Mouse (Mus musculus): ENCODE measurements around the gene Tmod4. TPM values are rescaled to one million over a fixed set of nuclear protein-coding genes. Genes with fewer than 3 reads are reported as not detected.
A peak's percentile ranks its signal among the peaks of the same experiment; 100 is the strongest.

Gene Tmod4
- polyA plus RNA-seq, 1 experiment from 2014 or later, result 1.6 TPM

GRCm38 (mm10) chr3:95140289-95140595 lies 16.0 kb downstream of the Tmod4 start:
- 64% methylated on average over 18 of the region's 18 CpGs for whole genome bisulfite sequencing
- H3K4me3 ChIP-seq, result no peak overlapping the region

GRCm38 (mm10) chr3:95140795-95141194 lies 16.5 kb downstream of the Tmod4 start:
- no peak for ATAC-seq (ENCODE audit: low FRiP score, low read depth)
- Histone ChIP-seq H3K4me2 (replicated peaks) (no peak overlapping the region), H3K9ac (no peak overlapping the region), H3K4me1 (no peaks in the 10 kb centered on the region), H3K36me3 (peaks cover 12% of the 10 kb centered on the region), H3K27ac (no peak overlapping the region), H3K27me3 (replicated peaks) (no peaks in the 10 kb centered on the region), H3K4me3 (no peak overlapping the region), H3K9me3 (no peaks in the 10 kb centered on the region)
- 86% methylated on average over 6 of the region's 6 CpGs for WGBS

More at GRCm38 (mm10) chr3:95140289-95140595, 16.0 kb downstream of the Tmod4 start:
- Histone ChIP-seq H3K4me2 (replicated peaks) (no peak overlapping the region), H3K27ac (no peak overlapping the region), H3K27me3 (replicated peaks) (no peaks in the 10 kb centered on the region), H3K36me3 (peaks cover 12% of the 10 kb centered on the region), H3K9me3 (no peaks in the 10 kb centered on the region), H3K4me1 (peaks cover 3% of the 10 kb centered on the region; the same call in 1 of the 2 replicates), H3K9ac (no peak overlapping the region)
- ATAC-seq (ENCODE audit: low FRiP score, low read depth), result no peak

DNA sequence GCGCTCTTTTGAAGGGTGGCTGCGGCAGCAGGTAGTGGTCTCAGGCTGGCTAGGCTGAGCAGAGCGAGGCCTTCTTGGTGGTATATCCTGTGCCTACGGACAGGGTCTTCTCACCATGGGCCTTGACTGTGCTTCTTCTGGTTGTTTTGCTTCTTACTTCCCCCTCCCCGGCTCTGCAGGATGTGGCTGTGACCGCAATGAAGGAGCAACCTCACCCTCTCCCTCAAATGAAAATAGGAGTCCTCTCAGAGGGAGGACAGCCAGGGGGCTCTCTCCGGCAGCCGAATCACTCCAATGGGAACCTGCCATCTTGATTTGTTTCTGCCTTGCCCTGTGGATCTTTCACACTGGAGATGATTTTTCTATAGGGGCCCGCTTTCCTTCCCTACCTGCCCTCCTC lies 17.2 kb downstream of the Tmod4 start:
- no peak for ATAC-seq (ENCODE audit: low FRiP score, low read depth)
- Histone ChIP-seq H3K27me3 (replicated peaks) (no peaks in the 10 kb centered on the region), H3K4me3 (no peak overlapping the region), H3K36me3 (peaks cover 12% of the 10 kb centered on the region), H3K4me1 (no peaks in the 10 kb centered on the region), H3K9ac (no peak overlapping the region), H3K27ac (no peak overlapping the region), H3K4me2 (replicated peaks) (no peak overlapping the region), H3K9me3 (no peaks in the 10 kb centered on the region)
- WGBS, result 91% methylated on average over 9 of the region's 9 CpGs

DNA sequence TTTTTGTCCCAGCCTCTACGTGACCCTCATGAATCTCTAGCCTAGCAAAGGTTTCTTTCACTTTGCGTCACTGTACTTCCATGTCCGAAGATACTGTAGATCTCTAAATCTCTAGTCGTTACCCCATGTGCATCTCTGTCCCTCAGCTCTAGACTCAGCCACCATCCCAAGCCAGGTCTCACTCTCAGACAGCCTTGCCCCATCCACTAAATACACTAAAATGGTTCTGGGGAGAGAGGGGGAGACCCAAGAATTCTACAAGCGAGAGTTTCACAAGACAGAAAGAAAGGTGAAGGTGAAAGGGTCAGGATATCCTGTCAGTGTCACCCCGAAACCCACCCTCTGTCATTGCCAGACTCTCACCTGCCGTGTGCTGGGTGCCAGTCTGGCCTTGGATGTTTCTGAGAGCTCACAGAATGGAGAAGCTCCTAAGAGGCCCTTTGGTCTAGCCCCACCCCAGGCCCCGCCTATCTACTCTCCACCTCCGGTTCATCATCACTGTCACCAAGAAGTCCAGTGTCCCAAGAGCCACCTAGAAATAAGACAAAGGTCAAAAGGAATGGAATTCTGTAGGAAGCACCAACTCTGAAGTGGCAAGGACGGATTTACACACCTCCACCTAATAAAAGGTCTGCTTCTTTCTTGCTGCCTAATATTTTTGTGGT lies 17.8 kb downstream of the Tmod4 start, which contains the start of gene Tnfaip8l2:
Gene Tnfaip8l2 (minus strand): TSS at position 409 of the 665 bp plus-strand sequence.
- H3K4me3 ChIP-seq, result no peak within 1 kb of the TSS
- 0 out of 2 replicates have a peak, but pooled peaks have one; percentile 21 for ATAC-seq (ENCODE audit: low FRiP score, low read depth)

GRCm38 (mm10) chr3:95142617-95143011 lies 18.3 kb downstream of the Tmod4 start:
- peak; percentile 81; the same call in 1 of the 2 replicates for ATAC-seq (ENCODE audit: low FRiP score, low read depth)
- H3K4me1 ChIP-seq, result no peaks in the 10 kb centered on the region
- H3K36me3 ChIP-seq, result peaks cover 12% of the 10 kb centered on the region
- H3K27ac ChIP-seq, result no peak overlapping the region
- no peaks in the 10 kb centered on the region for H3K27me3 ChIP-seq (replicated peaks)
- no peak overlapping the region for H3K4me2 ChIP-seq (replicated peaks)
- no peak overlapping the region for H3K4me3 ChIP-seq
- 10% methylated on average over 5 of the region's 5 CpGs for WGBS
- H3K9ac ChIP-seq, result no peak overlapping the region
- no peaks in the 10 kb centered on the region for H3K9me3 ChIP-seq

More for the DNA sequence above, 17.8 kb downstream of the Tmod4 start, which contains the start of gene Tnfaip8l2:
- H3K27ac ChIP-seq, result no peak within 1 kb of the TSS
- H3K36me3 ChIP-seq, result peaks cover 12% of the 10 kb centered on the region
- H3K9me3 ChIP-seq, result no peaks in the 10 kb centered on the region
- no peak within 1 kb of the TSS for H3K9ac ChIP-seq
- no peak within 1 kb of the TSS for H3K4me2 ChIP-seq (replicated peaks)
- H3K27me3 ChIP-seq (replicated peaks), result no peaks in the 10 kb centered on the region
- 84% methylated on average over 10 of the region's 10 CpGs for WGBS
- H3K4me1 ChIP-seq, result no peaks in the 10 kb centered on the region

DNA sequence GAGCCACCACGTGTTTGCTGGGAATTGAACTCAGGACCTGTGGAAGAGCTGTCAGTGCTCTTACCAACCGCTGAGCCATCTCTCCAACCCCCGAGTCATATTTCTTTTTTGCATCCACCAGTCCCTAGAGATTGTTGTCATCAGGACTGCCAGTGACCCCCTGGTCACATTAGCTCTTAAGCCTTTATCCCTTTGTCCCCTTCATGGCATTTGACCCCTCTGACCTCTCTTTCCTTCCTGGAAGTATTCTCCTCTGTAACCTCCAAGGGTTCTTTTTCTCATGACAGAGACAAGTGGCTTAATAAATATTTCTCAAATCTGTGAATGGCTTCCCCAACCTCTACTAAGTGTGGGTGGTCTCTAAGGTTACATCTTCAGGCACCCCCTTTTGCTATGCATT lies 23.6 kb downstream of the Tmod4 start:
- Histone ChIP-seq H3K27ac (no peak overlapping the region), H3K4me1 (no peaks in the 10 kb centered on the region), H3K4me2 (replicated peaks) (no peak overlapping the region), H3K9me3 (no peaks in the 10 kb centered on the region), H3K27me3 (replicated peaks) (no peaks in the 10 kb centered on the region), H3K36me3 (no peaks in the 10 kb centered on the region), H3K9ac (no peak overlapping the region), H3K4me3 (no peak overlapping the region)
- ATAC-seq (ENCODE audit: low FRiP score, low read depth), result no peak
- 34% methylated on average over 3 of the region's 3 CpGs for WGBS

DNA sequence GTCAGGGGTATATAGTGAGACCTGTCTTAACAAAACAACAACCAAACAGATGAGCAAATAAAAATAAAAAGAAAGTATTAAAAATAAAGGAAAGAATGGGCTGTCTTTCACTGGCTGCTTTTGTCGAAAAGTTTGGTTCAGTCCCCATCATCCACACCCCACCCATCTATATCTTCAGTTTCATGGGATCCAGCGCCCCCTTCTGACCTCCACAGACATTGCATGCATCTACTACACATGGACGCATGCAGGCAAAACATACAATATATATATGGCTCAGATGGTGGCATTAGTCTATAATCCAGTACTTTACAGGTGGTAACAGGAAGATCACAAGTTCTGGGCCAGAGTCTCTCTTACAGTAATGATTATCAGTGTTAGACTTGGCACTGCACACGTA lies 29.6 kb downstream of the Tmod4 start:
- no peak overlapping the region for H3K4me3 ChIP-seq
- no peak overlapping the region for H3K27ac ChIP-seq
- WGBS, result 51% methylated on average over 4 of the region's 4 CpGs
- H3K9ac ChIP-seq, result no peak overlapping the region
- H3K36me3 ChIP-seq, result no peaks in the 10 kb centered on the region
- H3K4me1 ChIP-seq, result no peaks in the 10 kb centered on the region
- H3K4me2 ChIP-seq (replicated peaks), result no peak overlapping the region
- H3K27me3 ChIP-seq (replicated peaks), result no peaks in the 10 kb centered on the region
- ATAC-seq (ENCODE audit: low FRiP score, low read depth), result no peak
- H3K9me3 ChIP-seq, result no peaks in the 10 kb centered on the region

- Histone ChIP-seq H3K27me3 (replicated peaks) (no peaks in the 10 kb centered on the region), H3K4me1 (peaks cover 37% of the 10 kb centered on the region), H3K36me3 (peaks cover 8% of the 10 kb centered on the region), H3K9ac (peak overlapping the region; percentile 88; the same call in 1 of the 2 replicates), H3K9me3 (no peaks in the 10 kb centered on the region), H3K27ac (no peak overlapping the region), H3K4me2 (replicated peaks) (peak overlapping the region; percentile 77), H3K4me3 (peak overlapping the region; percentile 86)
- 10% methylated on average over 8 of the region's 8 CpGs for WGBS
- ATAC-seq (ENCODE audit: low FRiP score, low read depth), result no peak
Observed at GRCm38 (mm10) chr3:95159511-95159986, 35.3 kb downstream of the Tmod4 start.

DNA sequence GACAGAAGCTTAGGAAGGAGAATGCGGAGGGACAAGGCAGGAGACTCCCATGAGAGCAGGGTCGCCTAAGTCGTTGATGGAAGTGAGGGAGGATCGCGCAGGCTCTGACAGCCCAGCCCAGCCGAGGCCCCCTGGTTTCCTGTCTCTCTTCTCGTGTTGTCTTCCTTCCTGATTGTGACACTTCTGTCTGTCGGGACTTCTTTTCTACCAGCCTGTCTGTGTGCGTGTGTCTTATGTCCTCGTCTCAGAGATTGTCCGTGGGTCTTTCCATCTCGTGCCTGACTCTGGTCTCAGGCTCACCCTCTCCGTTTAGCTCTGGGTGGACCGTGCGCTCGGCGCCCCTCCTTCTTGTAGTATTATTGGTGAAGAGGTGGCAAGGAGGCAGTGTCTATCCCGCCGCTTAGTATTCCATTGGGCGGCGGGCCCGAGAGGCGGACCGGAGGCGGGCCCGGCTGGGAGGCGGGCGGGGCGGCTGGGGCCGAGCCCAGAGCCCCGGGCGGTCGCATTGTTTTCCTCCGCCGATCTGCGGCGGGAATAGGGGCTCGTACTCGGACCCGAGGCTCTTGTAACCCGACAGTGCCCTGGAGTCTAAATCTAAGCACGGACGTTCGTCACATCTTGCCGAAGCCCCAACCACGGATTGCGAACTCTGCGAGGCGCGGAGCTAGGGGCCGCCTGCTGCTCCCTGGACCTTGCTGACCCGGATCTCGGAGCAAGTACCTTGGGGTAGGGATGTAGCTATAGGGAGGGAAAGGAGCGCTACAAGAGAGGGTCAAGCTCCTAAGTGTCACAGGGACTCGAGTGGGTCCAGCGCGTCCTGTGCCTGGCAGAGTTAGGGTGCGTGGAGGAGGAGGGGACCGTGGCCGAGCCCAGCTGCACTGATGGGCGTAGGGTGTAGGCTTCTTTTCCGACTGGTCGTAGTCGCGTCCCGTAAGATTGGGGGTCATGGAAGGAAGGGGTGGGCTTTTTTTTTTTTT lies 36.0 kb downstream of the Tmod4 start, which contains the start of gene Sema6c:
Gene Sema6c (plus strand): TSS at position 471 of the 977 bp plus-strand sequence.
- ATAC-seq (ENCODE audit: low FRiP score, low read depth), result peak; percentile 94
- H3K27ac ChIP-seq, result peak within 1 kb of the TSS; percentile 57

GRCm38 (mm10) chr3:95161041-95161551 lies 36.8 kb downstream of the Tmod4 start:
- peaks cover 37% of the 10 kb centered on the region for H3K4me1 ChIP-seq
- peaks cover 21% of the 10 kb centered on the region for H3K36me3 ChIP-seq
- peak overlapping the region; percentile 86 for H3K4me3 ChIP-seq
- no peaks in the 10 kb centered on the region for H3K27me3 ChIP-seq (replicated peaks)
- no peaks in the 10 kb centered on the region for H3K9me3 ChIP-seq
- peak overlapping the region; percentile 77 for H3K4me2 ChIP-seq (replicated peaks)
- peak; percentile 20 for ATAC-seq (ENCODE audit: low FRiP score, low read depth)
- WGBS, result 1% methylated on average over 30 of the region's 30 CpGs
- peak overlapping the region; percentile 57 for H3K27ac ChIP-seq
- H3K9ac ChIP-seq, result peak overlapping the region; percentile 88

More for the DNA sequence above, 36.0 kb downstream of the Tmod4 start, which contains the start of gene Sema6c:
- WGBS, result under 1% methylated on average over 66 of the region's 66 CpGs
- peak within 1 kb of the TSS; percentile 86 for H3K4me3 ChIP-seq
- peaks cover 13% of the 10 kb centered on the region for H3K36me3 ChIP-seq
- peak within 1 kb of the TSS; percentile 77 for H3K4me2 ChIP-seq (replicated peaks)
- no peaks in the 10 kb centered on the region for H3K9me3 ChIP-seq
- H3K4me1 ChIP-seq, result peaks cover 37% of the 10 kb centered on the region
- H3K27me3 ChIP-seq (replicated peaks), result no peaks in the 10 kb centered on the region
- peak within 1 kb of the TSS; percentile 88 for H3K9ac ChIP-seq

- Histone ChIP-seq H3K4me3 (peak overlapping the region; percentile 86), H3K4me2 (replicated peaks) (peak overlapping the region; percentile 77), H3K36me3 (peaks cover 27% of the 10 kb centered on the region), H3K9me3 (no peaks in the 10 kb centered on the region), H3K27ac (peak overlapping the region; percentile 57), H3K4me1 (peaks cover 37% of the 10 kb centered on the region), H3K27me3 (replicated peaks) (no peaks in the 10 kb centered on the region), H3K9ac (peak overlapping the region; percentile 88)
- no peak for ATAC-seq (ENCODE audit: low FRiP score, low read depth)
- 6% methylated on average over 9 of the region's 9 CpGs for WGBS
Observed at GRCm38 (mm10) chr3:95161618-95162344, 37.5 kb downstream of the Tmod4 start.

All from neural tube, embryonic 12.5 days (tissue).